Mouse (Mus musculus): Measurements from ENCODE around the gene Chrm2. TPM values are rescaled to one million over a fixed set of nuclear protein-coding genes. Genes with fewer than 3 reads are reported as not detected.

The Chrm2 gene
- total RNA-seq, 2 experiments from 2014 or later = 0.05 TPM; not detected in 1

GRCm38 (mm10) chr6:36516508-36516907, 128.6 kb downstream of the Chrm2 start:
- no peak for DNase-seq (ENCODE audit: low spot score)

DNA sequence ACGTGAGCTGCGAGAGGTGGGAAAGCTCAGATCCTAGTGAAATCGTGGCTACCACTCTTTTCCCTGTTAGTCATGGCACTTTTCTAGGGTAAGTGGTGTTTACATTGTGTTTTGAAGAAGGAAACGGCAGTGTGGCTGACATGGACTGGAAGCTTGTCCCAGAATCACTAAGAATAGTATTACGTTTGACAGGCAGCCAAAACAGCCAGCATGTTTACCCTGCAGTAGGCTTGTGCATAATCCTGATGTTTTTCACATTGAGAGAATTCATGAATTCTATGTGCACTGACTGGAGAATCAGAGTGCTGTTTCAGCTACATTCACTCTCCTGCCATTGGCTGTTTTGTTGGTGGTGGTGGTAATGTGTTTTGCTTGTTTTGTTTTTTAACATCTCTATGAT, 129.4 kb downstream of the Chrm2 start:
- DNase-seq (ENCODE audit: low spot score) = no peak

- no peak for DNase-seq (ENCODE audit: low spot score)
Observed at GRCm38 (mm10) chr6:36523599-36523998, 135.7 kb downstream of the Chrm2 start.

DNA sequence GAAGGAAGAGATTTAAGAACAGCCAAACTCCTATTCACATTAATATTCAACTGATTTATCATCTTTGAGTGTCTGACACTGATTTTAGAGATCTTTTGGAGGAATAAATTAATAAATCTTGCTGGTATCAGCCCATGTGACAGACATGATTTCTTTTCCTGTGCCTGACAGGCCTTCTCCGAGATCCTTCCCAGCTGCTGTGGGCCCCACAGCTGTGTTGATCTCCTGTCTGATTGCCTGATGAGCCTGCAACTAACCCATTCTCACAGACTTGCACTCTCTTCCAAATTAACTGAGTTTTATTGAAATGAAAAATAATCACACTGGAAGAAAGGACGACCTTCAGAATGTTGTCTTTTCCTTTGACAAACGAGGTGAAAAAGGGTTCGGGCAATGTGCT, 140.6 kb downstream of the Chrm2 start:
- no peak for DNase-seq (ENCODE audit: low spot score)

GRCm38 (mm10) chr6:36541247-36541646, 153.4 kb downstream of the Chrm2 start:
- DNase-seq (ENCODE audit: low spot score) = no peak

DNA sequence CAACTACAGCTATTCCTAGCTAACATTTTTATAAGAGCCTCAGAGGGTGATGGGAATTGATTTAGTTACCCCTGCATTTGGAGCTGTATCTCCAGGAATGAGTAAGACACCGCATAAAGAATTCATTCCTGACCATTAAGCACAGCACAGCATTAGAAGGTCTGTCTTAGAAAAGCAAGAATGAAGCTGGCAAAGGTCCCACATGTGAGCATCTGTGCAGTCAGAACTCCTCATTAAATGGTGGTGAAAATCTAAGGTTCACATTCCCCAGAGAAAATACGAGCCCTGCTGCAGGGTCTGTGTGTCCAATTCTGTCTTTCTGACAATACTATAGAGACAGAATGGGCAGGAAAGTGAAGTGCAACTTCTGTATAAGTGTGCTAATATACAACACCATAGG, 179.0 kb downstream of the Chrm2 start:
- DNase-seq (ENCODE audit: low spot score) = no peak

Small RNA genes within 50 kb of the gene (microRNA-seq; reads per million reads assigned to microRNA genes)
- gene Mir490 = 2.4 reads per million

Measured in gastrocnemius, adult 18-20 months (tissue).